Mouse (Mus musculus) embryo, embryonic 10.5 days (tissue): ENCODE data around the gene Clspn.
"Not testable (repeated sequence)": the region's sequence is repeated elsewhere in the genome, so short reads cannot be mapped to it uniquely, and the experiment has no call there.

ENCODE experiments used
- DNase-seq: peaks from one replicate; pipeline ENCODE4 v3.0.0-alpha.2; 2015; ENCODE audit warnings: low spot score

The Clspn gene

GRCm38 (mm10) chr4:126556809-126557711, at the start of gene Clspn:
Clspn (plus strand) TSS chr4:126556935.
- DNase-seq, result peak; percentile 95

GRCm38 (mm10) chr4:126508110-126508899, 48.4 kb upstream of the Clspn start:
- no peak for DNase-seq

- DNase-seq, result no peak
Observed at GRCm38 (mm10) chr4:126509072-126509471, 47.7 kb upstream of the Clspn start.

GRCm38 (mm10) chr4:126511013-126511412, 45.7 kb upstream of the Clspn start:
- no peak for DNase-seq

GRCm38 (mm10) chr4:126512308-126513066, 44.2 kb upstream of the Clspn start:
- DNase-seq, result no peak

GRCm38 (mm10) chr4:126526164-126526563, 30.6 kb upstream of the Clspn start:
- no peak for DNase-seq

- no peak for DNase-seq
Observed at GRCm38 (mm10) chr4:126526828-126527227, 29.9 kb upstream of the Clspn start.

GRCm38 (mm10) chr4:126532292-126532691, 24.4 kb upstream of the Clspn start:
- DNase-seq, result peak; percentile 10

- peak; percentile 85 for DNase-seq
Observed at GRCm38 (mm10) chr4:126532827-126533728, 23.7 kb upstream of the Clspn start, which contains the start of gene Ago4. Ago4 (minus strand) TSS chr4:126533472.

GRCm38 (mm10) chr4:126533729-126534070, 23.0 kb upstream of the Clspn start:
- DNase-seq, result no peak

GRCm38 (mm10) chr4:126535631-126536030, 21.1 kb upstream of the Clspn start:
- DNase-seq, result not testable (repeated sequence)

GRCm38 (mm10) chr4:126536865-126537264, 19.9 kb upstream of the Clspn start:
- no peak for DNase-seq

GRCm38 (mm10) chr4:126540487-126541071, 16.2 kb upstream of the Clspn start:
- no peak for DNase-seq

GRCm38 (mm10) chr4:126542838-126543237, 13.9 kb upstream of the Clspn start:
- no peak for DNase-seq

- DNase-seq, result no peak
Observed at GRCm38 (mm10) chr4:126545016-126545415, 11.7 kb upstream of the Clspn start.

GRCm38 (mm10) chr4:126545703-126546102, 11.0 kb upstream of the Clspn start:
- DNase-seq, result no peak

GRCm38 (mm10) chr4:126546183-126546582, 10.6 kb upstream of the Clspn start:
- no peak for DNase-seq

GRCm38 (mm10) chr4:126552136-126552535, 4.6 kb upstream of the Clspn start:
- DNase-seq, result no peak

GRCm38 (mm10) chr4:126553105-126553504, 3.6 kb upstream of the Clspn start:
- DNase-seq, result no peak

- no peak for DNase-seq
Observed at GRCm38 (mm10) chr4:126553685-126554084, 3.0 kb upstream of the Clspn start.

- DNase-seq, result peak; percentile 82
Observed at GRCm38 (mm10) chr4:126554462-126554861, 2.3 kb upstream of the Clspn start.
